Mouse (Mus musculus): ENCODE measurements around the gene Ccdc63.

Ccdc63 gene

DNA sequence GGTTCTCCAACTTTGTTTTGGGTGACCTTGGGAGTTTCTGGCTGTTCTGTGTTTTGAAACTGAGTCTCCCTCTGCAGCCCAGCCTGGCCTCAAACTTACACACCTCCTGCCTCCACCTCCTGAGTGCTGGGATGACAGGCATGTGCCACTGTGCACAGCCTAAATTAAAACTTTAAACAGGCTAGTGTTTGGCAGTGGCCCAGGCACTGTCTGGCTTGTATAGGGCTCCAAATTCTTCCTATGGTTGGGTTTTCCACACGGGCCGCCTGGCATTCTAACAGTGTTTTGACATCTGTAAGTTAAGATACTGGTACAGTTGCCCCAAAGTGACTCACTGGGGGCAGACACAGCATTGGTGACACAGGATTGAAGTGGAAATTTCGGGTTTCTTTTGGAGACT is 54.5 kb downstream of the Ccdc63 start:
- DNase-seq (ENCODE audit: low read depth, low spot score), result no peak

- no peak for DNase-seq (ENCODE audit: low read depth, low spot score)
Measured at GRCm38 (mm10) chr5:122085291-122085690, 55.3 kb downstream of the Ccdc63 start.

GRCm38 (mm10) chr5:122084470-122084869 is 56.2 kb downstream of the Ccdc63 start:
- DNase-seq (ENCODE audit: low read depth, low spot score), result no peak

GRCm38 (mm10) chr5:122083282-122083681 is 57.3 kb downstream of the Ccdc63 start:
- no peak for DNase-seq (ENCODE audit: low read depth, low spot score)

DNA sequence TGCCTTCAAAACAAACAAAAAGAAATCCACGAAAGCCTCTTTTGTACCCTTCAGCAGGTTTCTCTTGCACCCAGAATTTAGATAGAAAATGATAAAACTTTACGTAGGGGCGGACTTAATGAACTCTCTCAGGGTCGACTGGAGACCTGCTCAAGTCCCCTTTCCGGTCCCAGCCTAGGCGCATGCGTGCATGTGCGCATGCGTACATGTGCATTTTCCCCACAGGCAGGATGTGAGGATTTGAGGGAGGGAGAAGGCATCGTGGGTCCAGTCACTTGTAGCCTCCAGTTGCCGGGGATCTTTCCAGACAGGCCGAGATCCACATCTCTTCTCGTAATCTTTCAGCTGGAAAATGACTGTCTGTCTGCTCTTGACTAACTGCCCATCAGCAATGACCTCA is 59.2 kb downstream of the Ccdc63 start:
- DNase-seq (ENCODE audit: low read depth, low spot score), result no peak

DNA sequence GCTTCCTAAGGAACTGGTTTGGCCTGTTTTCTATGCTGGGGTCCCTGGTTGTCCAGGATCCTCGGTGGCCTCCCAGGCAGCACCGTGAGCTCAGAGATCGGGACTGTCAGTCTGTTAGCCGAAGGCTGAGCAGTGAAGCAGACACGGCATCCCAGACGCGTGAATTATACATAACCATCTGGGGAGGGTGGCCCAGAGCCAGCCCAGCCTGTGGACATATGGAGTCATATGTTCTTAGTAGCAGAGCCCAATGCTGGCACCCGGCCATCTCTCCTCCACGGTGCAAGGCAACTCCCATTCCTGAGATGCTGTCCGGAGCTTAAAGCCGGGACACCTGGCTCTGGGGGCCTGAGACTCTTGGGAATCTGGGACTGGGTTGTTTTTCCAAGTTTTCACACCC is 59.7 kb downstream of the Ccdc63 start:
- DNase-seq (ENCODE audit: low read depth, low spot score), result no peak

DNA sequence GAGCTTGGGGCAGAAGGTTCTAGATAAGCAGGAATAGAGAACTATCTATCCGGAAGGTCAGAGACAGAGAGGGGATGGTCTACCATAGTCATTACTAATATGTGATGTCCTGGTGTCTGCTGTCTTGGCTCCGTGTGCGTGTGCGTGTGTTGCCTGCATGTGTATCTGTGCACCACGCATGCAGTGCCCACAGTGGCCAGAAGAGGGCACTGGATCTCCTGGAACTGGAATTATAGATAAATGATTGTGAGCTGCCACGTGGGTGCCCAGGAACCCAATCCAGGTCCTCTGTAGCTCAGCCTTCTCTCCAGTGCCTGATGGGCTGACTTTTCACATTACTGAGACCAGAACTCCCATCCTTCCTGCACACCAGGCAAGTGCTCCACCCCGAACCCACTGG is 60.8 kb downstream of the Ccdc63 start:
- no peak for DNase-seq (ENCODE audit: low read depth, low spot score)

GRCm38 (mm10) chr5:122077244-122077643 is 63.4 kb downstream of the Ccdc63 start:
- no peak for DNase-seq (ENCODE audit: low read depth, low spot score)

- DNase-seq (ENCODE audit: low read depth, low spot score), result no peak
Measured at GRCm38 (mm10) chr5:122075736-122076135, 64.9 kb downstream of the Ccdc63 start.

DNA sequence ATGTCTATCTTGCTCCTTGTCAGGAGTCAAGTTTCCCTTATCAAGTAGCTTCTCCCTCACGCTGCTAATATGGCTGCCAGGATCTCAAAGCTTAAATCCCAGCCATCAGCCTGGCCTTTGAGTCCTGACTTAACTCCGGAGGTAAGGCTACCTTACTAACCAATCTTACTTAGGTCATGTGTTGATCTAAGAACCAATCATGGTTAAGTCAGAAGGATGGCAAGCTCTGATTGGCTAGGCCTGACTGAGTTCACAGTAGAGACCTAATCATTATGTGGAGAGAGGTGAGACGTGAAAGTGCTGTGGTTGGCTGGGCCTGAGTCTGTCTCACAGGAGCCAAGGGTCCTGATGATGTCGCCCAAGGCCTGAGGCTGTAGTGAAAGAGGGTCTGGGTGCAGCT is 68.6 kb downstream of the Ccdc63 start:
- no peak for DNase-seq (ENCODE audit: low read depth, low spot score)

DNA sequence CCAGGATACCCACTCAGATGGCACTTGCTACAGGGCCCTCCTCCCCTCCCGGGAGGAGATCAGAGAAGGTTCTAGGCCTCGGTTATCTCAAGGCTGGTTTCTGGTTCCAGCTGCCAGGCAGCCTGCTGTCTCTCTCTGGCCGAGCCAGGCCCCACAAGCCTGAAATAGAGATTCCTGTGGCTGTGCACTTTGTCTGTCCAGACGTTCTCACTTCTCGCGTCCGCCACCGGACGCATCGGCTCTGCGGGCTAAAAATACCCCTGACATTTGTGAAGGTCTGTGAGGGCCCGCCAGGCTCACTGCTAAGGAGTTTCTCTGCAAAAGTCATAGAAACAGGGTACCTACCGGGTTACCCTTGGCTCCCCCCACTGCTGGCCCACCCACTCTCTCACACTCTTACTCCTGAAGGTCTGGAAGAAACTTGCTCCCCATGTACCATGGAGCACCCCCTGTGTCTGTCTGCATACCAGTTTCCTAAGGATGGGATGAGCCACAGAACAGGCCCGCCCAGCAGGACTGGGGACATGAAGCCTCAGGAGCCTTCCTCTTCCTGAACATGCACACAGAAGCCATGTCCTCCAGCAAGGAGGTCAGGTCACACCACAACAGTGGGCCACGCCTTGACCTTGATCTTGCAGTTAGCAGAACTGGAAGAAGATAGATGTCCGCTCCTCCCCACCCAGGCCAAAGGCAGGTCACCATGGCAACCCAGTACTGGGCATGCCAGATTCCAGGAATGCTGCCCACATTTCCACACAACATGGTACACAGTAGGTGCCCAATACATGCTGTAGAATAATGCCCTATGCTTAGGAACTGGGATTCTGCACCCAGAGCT is 69.4 kb downstream of the Ccdc63 start:
- DNase-seq (ENCODE audit: low read depth, low spot score), result no peak

DNA sequence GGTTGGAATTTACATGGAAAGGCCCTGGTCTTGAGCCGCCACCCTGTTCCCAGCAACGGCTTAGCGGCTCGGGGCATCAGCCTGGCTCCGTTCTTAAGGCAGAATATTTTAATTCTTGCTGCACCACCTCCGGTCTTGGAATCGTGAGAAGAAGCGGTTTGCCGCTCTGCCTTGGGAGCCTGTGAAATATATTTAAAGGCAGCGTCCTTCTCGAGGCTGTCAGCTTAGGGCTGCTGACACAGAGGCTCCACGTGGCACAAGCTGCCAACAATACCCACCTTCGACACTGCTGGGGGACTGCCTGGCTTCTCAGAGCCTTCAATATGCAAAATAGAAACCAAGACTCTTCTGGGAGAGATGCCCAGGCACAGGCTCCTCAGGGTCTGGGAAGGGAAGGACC is 72.1 kb downstream of the Ccdc63 start:
- DNase-seq (ENCODE audit: low read depth, low spot score), result no peak

- DNase-seq (ENCODE audit: low read depth, low spot score), result no peak
Measured at GRCm38 (mm10) chr5:122063204-122063933, 77.3 kb downstream of the Ccdc63 start.

GRCm38 (mm10) chr5:122062479-122062878 is 78.1 kb downstream of the Ccdc63 start:
- no peak for DNase-seq (ENCODE audit: low read depth, low spot score)

DNA sequence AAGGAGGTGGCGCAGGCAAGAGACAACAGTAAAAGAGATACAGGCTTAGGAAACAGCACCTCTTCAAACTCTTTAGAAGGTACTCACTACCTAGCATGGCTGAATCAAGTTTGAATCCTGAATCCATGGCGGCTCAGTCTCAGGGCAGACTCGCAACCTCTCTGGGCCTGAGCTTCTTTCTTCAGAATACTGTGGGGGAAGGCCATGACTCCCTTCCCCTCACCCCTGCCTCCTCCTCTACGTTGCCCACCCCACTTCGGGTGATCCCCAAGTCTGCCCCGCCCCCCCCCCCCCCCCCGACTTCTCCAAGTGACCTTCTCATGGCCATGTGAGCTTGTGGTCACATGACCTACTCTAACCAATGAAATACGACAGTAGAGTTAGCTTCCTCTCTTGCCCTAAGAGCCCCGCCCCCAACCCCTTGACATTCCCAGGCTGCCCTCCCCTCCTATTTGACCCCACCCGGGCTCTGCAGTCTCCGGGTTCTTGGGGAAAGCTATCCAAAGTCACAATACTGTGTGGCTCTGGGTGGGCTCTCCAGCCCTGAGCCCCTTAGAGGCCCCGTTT is 79.8 kb downstream of the Ccdc63 start:
- no peak for DNase-seq (ENCODE audit: low read depth, low spot score)

DNA sequence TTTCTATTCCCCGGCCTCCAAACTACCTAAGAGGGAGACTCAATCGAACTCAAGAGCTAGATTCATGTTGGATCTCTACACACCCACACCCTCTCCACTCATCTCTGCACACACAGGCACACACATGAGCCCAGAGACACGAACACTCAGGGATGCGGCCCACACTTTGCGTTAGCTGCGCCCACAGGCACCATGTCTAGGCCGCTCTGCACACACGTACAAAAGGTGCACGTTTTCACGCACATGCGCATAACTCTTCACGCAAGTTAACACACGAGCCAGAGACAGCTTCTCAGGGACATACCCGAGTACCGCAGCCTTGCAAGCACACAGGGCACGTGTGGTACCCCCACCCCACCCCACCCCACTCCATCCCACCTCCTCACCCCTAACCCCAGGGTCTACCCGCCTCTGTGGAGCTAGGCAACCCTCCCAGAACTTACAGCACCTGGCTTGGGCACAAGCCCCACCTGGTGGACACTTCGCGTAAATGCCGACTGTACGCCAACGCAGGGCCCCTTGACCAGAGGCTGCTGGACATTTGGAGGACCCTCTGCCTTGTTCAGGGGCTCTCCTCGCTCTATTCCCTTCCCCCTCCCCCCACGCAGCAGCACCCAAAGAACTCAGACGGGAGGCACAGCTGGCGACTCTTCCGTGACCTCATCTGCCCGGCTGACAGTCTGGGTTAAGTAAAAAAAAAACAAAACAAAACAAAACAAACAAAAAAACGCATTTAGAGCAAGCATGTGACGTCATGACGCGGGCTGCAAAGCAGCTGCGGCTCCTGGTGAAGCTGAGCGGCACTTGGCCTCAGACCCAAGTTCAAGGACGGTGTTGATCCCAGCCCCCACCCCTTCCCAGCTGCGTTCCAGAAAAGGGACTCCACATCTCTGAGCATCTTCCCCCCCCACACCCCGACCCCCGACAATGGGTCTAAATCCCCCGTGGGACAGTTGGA is 81.3 kb downstream of the Ccdc63 start:
- peak; percentile 51 for DNase-seq (ENCODE audit: low read depth, low spot score)
